Mouse (Mus musculus) layer of hippocampus, adult 18-20 months (tissue): ENCODE measurements at regions not wholly inside any gene's neighbourhood (a gene's known extent, or its start where the extent isn't known, plus 50 kb on each side); places are given as distances from the start of the nearest gene placed in this dataset.
A peak's percentile ranks its signal among the peaks of the same experiment; 100 is the strongest.
"Not testable (repeated sequence)": the region's sequence is repeated elsewhere in the genome, so short reads cannot be mapped to it uniquely, and the experiment has no call there.

Experiments used
- DNase-seq, 2 experiments: peaks; one replicate each; pipeline ENCODE4 v3.0.0; 2022; ENCODE audit warnings: low spot score in 2 of 2

DNA sequence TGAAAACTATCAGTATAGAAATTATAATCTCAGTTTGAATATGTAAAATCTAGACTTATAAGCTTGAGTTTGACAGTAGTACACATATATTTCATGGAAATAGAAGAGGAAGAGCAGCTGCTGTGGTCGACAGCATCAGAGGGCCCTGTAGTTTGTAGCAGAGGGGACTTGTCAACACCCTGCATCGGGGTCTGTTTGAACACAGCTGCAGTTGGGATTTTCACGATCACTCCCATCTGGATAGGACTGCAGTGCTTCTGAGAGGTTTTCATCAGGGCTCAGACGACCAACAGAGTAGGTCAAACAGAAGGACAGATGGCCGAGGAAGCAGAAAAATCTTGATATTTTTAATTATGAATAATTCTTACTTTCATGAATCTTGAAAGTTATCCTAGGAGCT lies 523.8 kb downstream of the Tpm3-rs7 start:
- no peak for DNase-seq

- DNase-seq = not testable (repeated sequence)
These were observed 533.4 kb downstream of the Tpm3-rs7 start for GRCm38 (mm10) chr14:113847836-113848235.

GRCm38 (mm10) chr14:113852988-113853387 lies 538.6 kb downstream of the Tpm3-rs7 start:
- DNase-seq = no peak

GRCm38 (mm10) chr14:113867123-113868019 lies 553.0 kb downstream of the Tpm3-rs7 start:
- peak in 1 of 2 experiments; percentile 49 for DNase-seq

- no peak for DNase-seq
These were observed 569.2 kb downstream of the Tpm3-rs7 start for GRCm38 (mm10) chr14:113883581-113883980.

GRCm38 (mm10) chr14:113886925-113887871 lies 572.8 kb downstream of the Tpm3-rs7 start:
- DNase-seq = peak in 1 of 2 experiments; percentile 22

GRCm38 (mm10) chr14:113930779-113931178 lies 616.4 kb downstream of the Tpm3-rs7 start:
- no peak for DNase-seq

GRCm38 (mm10) chr14:113933841-113934240 lies 619.4 kb downstream of the Tpm3-rs7 start:
- no peak for DNase-seq
